Mouse (Mus musculus) MEL (cell line): ENCODE measurements at regions not wholly inside any gene's neighbourhood (a gene's known extent, or its start where the extent isn't known, plus 50 kb on each side); places are given as distances from the start of the nearest gene placed in this dataset.

Source experiments
- DNase-seq: peaks from one replicate; pipeline ENCODE4 v3.0.0; 2011; ENCODE audit warnings: low read depth, low spot score
- H3K27ac ChIP-seq: 2 replicates; pipeline ENCODE4 v1.5.1; 2012; ENCODE audit warnings: low read depth, mild to moderate bottlenecking, control low read depth, low read length, moderate library complexity; ENCODE audit not compliant: control insufficient read depth
- H3K27me3 ChIP-seq, 2 experiments: fragments of 150-350 bp in 1 of 2; sonication (generic) in 1 of 2; 2 replicates each; pipeline ENCODE4 v1.6.1; 2012; ENCODE audit warnings: low read length in 2 of 2, mild to moderate bottlenecking in 2 of 2, improper control_type of control experiment in 1 of 2, moderate library complexity in 1 of 2; ENCODE audit not compliant: insufficient read depth in 2 of 2, control insufficient read depth in 1 of 2
- H3K36me3 ChIP-seq, 2 experiments: 2 replicates each; pipeline ENCODE4 v1.6.1; 2012 to 2014; ENCODE audit warnings: low read length in 2 of 2, improper control_type of control experiment in 1 of 2, inconsistent platforms in 1 of 2, mild to moderate bottlenecking in 1 of 2; ENCODE audit not compliant: insufficient read depth in 2 of 2, control insufficient read depth in 1 of 2
- H3K4me1 ChIP-seq, 2 experiments: fragments of 150-350 bp in 1 of 2; sonication (generic) in 1 of 2; 2 replicates each; pipeline ENCODE4 v1.6.1; 2012; ENCODE audit warnings: low read length in 2 of 2, improper control_type of control experiment in 1 of 2, mild to moderate bottlenecking in 1 of 2; ENCODE audit not compliant: insufficient read depth in 2 of 2, control insufficient read depth in 1 of 2
- H3K4me3 ChIP-seq, 2 experiments: fragments of 150-350 bp in 1 of 2; sonication (generic) in 1 of 2; 2 replicates each; pipeline ENCODE4 v1.5.1; 2012; ENCODE audit warnings: low read depth in 2 of 2, low read length in 2 of 2, mild to moderate bottlenecking in 2 of 2, moderate library complexity in 2 of 2, control low read depth in 1 of 2, improper control_type of control experiment in 1 of 2; ENCODE audit not compliant: control insufficient read depth in 1 of 2, insufficient read depth in 1 of 2
- H3K79me2 ChIP-seq: 2 replicates; pipeline ENCODE4 v1.6.1; 2012; ENCODE audit warnings: mild to moderate bottlenecking, low read length, moderate library complexity; ENCODE audit not compliant: control insufficient read depth, poor library complexity, insufficient read depth
- H3K9ac ChIP-seq: 2 replicates; pipeline ENCODE4 v1.6.1; 2012; ENCODE audit warnings: low read depth, mild to moderate bottlenecking, control low read depth, low read length, moderate library complexity; ENCODE audit not compliant: control insufficient read depth, poor library complexity, severe bottlenecking
- H3K9me3 ChIP-seq: fragments of 150-350 bp; sonication (generic); replicated peaks from 2 replicates; pipeline ENCODE4 v1.6.1; 2012; ENCODE audit warnings: mild to moderate bottlenecking, low read length, improper control_type of control experiment, moderate library complexity; ENCODE audit not compliant: insufficient read depth
- BHLHE40 ChIP-seq: IDR thresholded peaks from 2 replicates; pipeline ENCODE4 v1.6.1; 2012; ENCODE audit warnings: low read depth, mild to moderate bottlenecking, inconsistent platforms, low read length, improper control_type of control experiment, borderline replicate concordance
- CHD2 ChIP-seq: IDR thresholded peaks from 2 replicates; pipeline ENCODE4 v1.6.1; 2011; ENCODE audit warnings: low read length, improper control_type of control experiment
- CTCF ChIP-seq, 3 experiments: IDR thresholded peaks in 2 of 3; conservative IDR thresholded peaks in 1 of 3; 2 replicates each; pipeline ENCODE4 v1.5.1; 2011 to 2012; ENCODE audit warnings: low read length in 3 of 3, low read depth in 2 of 3, mild to moderate bottlenecking in 2 of 3, improper control_type of control experiment in 1 of 3, inconsistent platforms in 1 of 3, mixed read lengths in 1 of 3, moderate library complexity in 1 of 3; ENCODE audit not compliant: control insufficient read depth in 1 of 3, insufficient read depth in 1 of 3, poor library complexity in 1 of 3, severe bottlenecking in 1 of 3
- EP300 ChIP-seq, 2 experiments: IDR thresholded peaks; 2 replicates each; pipeline ENCODE4 v1.6.1; 2011; ENCODE audit warnings: improper control_type of control experiment in 2 of 2, low read length in 2 of 2, low read depth in 1 of 2, mild to moderate bottlenecking in 1 of 2
- ETS1 ChIP-seq: IDR thresholded peaks from 2 replicates; pipeline ENCODE4 v1.6.1; 2012; ENCODE audit warnings: low read depth, mild to moderate bottlenecking, inconsistent platforms, low read length, improper control_type of control experiment, moderate library complexity
- GABPA ChIP-seq: IDR thresholded peaks from 2 replicates; pipeline ENCODE4 v1.6.1; 2012; ENCODE audit warnings: low read depth, mild to moderate bottlenecking, inconsistent platforms, low read length, improper control_type of control experiment, moderate library complexity
- KAT2A ChIP-seq: conservative IDR thresholded peaks from 2 replicates; pipeline ENCODE4 v1.6.1; 2012; ENCODE audit warnings: low read depth, low read length, improper control_type of control experiment, inconsistent platforms
- MAX ChIP-seq: IDR thresholded peaks from 2 replicates; pipeline ENCODE4 v1.6.1; 2011; ENCODE audit warnings: low read length, improper control_type of control experiment
- MAZ ChIP-seq: IDR thresholded peaks from 2 replicates; pipeline ENCODE4 v1.6.1; 2012; ENCODE audit warnings: low read depth, mild to moderate bottlenecking, inconsistent platforms, low read length, improper control_type of control experiment
- MEF2A ChIP-seq: IDR thresholded peaks from 2 replicates; pipeline ENCODE4 v1.6.1; 2014; ENCODE audit warnings: low read depth, mild to moderate bottlenecking, inconsistent platforms, low read length, improper control_type of control experiment; ENCODE audit not compliant: poor library complexity, insufficient replicate concordance, severe bottlenecking; ENCODE audit errors: extremely low read depth
- MXI1 ChIP-seq: IDR thresholded peaks from 2 replicates; pipeline ENCODE4 v1.6.1; 2011; ENCODE audit warnings: mild to moderate bottlenecking, low read depth, low read length, improper control_type of control experiment
- MYC ChIP-seq: IDR thresholded peaks from 2 replicates; pipeline ENCODE4 v1.6.1; 2011; ENCODE audit warnings: low read depth, mild to moderate bottlenecking, low read length, improper control_type of control experiment, moderate library complexity
- NELFE ChIP-seq: IDR thresholded peaks from 2 replicates; pipeline ENCODE4 v1.6.1; 2011; ENCODE audit warnings: low read depth, low read length, improper control_type of control experiment
- POLR2A ChIP-seq, 2 experiments: IDR thresholded peaks; 2 replicates each; pipeline ENCODE4 v1.6.1; 2011 to 2012; ENCODE audit warnings: low read length in 2 of 2, mild to moderate bottlenecking in 2 of 2, control low read depth in 1 of 2, improper control_type of control experiment in 1 of 2, low read depth in 1 of 2, moderate library complexity in 1 of 2; ENCODE audit not compliant: control insufficient read depth in 1 of 2, insufficient read depth in 1 of 2, poor library complexity in 1 of 2
- SMC3 ChIP-seq: IDR thresholded peaks from 2 replicates; pipeline ENCODE4 v1.6.1; 2011; ENCODE audit warnings: low read depth, low read length, improper control_type of control experiment
- TAL1 ChIP-seq: IDR thresholded peaks from 2 replicates; pipeline ENCODE4 v1.6.1; 2012; ENCODE audit warnings: mild to moderate bottlenecking, inconsistent platforms, low read length, moderate library complexity, mixed read lengths
- TCF12 ChIP-seq: IDR thresholded peaks from 2 replicates; pipeline ENCODE4 v1.6.1; 2014; ENCODE audit warnings: low read depth, mild to moderate bottlenecking, inconsistent platforms, low read length, improper control_type of control experiment, moderate library complexity
- ZKSCAN1 ChIP-seq: IDR thresholded peaks from 2 replicates; pipeline ENCODE4 v1.6.1; 2012; ENCODE audit warnings: low read depth, mild to moderate bottlenecking, inconsistent platforms, low read length, improper control_type of control experiment, moderate library complexity
- ZMIZ1 ChIP-seq: IDR thresholded peaks from 2 replicates; pipeline ENCODE4 v1.6.1; 2012; ENCODE audit warnings: low read depth, mild to moderate bottlenecking, inconsistent platforms, low read length, improper control_type of control experiment, moderate library complexity

GRCm38 (mm10) chr6:149243384-149243783, 54.9 kb upstream of the Amn1 start:
- no peak overlapping the region for H3K27ac ChIP-seq
- TF ChIP-seq MXI1 (no peak), BHLHE40 (no peak), GABPA (no peak), POLR2A (IDR thresholded peaks at IDR 0.05; ENCODE audit: control insufficient read depth in 1 of 2, insufficient read depth in 1 of 2, low read depth in 1 of 2, low read length in 2 of 2, poor library complexity in 1 of 2) (no peak), MAZ (no peak), MEF2A (no peak), EP300 (IDR thresholded peaks at IDR 0.05; ENCODE audit: low read depth in 1 of 2, low read length in 2 of 2) (peak in 1 of 2 experiments; percentile 17; a peak in 2 of 4 replicates), SMC3 (no peak), MYC (no peak), CHD2 (no peak), TCF12 (peak; percentile 8; the same call in 1 of the 2 replicates), NELFE (no peak), CTCF (IDR thresholded peaks at IDR 0.05 in 2 of 3, conservative IDR thresholded peaks at IDR 0.05 in 1 of 3; ENCODE audit: control insufficient read depth in 1 of 3, insufficient read depth in 1 of 3, low read depth in 2 of 3, low read length in 3 of 3, poor library complexity in 1 of 3, severe bottlenecking in 1 of 3) (no peak), TAL1 (peak; percentile 60), ZKSCAN1 (no peak)
- H3K27me3 ChIP-seq, result no peaks in the 10 kb centered on the region
- no peaks in the 10 kb centered on the region for H3K9me3 ChIP-seq
- no peaks in the 10 kb centered on the region for H3K79me2 ChIP-seq
- no peak for DNase-seq
- H3K36me3 ChIP-seq, result no peaks in the 10 kb centered on the region
- H3K4me3 ChIP-seq, result no peak overlapping the region
- no peaks in the 10 kb centered on the region for H3K4me1 ChIP-seq
- H3K9ac ChIP-seq, result no peak overlapping the region

- Histone ChIP-seq H3K36me3 (peaks cover 0 to 3% of the 10 kb centered on the region in 2 experiments; a peak in 2 of 4 replicates), H3K27me3 (no peaks in the 10 kb centered on the region), H3K79me2 (no peaks in the 10 kb centered on the region), H3K9me3 (no peaks in the 10 kb centered on the region; the same call in 1 of the 2 replicates), H3K4me1 (peaks cover 0 to 3% of the 10 kb centered on the region in 2 experiments; a peak in 1 of 4 replicates), H3K4me3 (no peak overlapping the region), H3K9ac (no peak overlapping the region), H3K27ac (no peak overlapping the region)
- TF ChIP-seq MAX, result no peak
- TF ChIP-seq ETS1, result no peak
- TF ChIP-seq CTCF (IDR thresholded peaks at IDR 0.05 in 2 of 3, conservative IDR thresholded peaks at IDR 0.05 in 1 of 3; ENCODE audit: control insufficient read depth in 1 of 3, insufficient read depth in 1 of 3, low read depth in 2 of 3, low read length in 3 of 3, poor library complexity in 1 of 3, severe bottlenecking in 1 of 3), result no peak
- TF ChIP-seq KAT2A, result no peak
- TF ChIP-seq ZMIZ1, result no peak
- DNase-seq, result no peak
Observed at GRCm38 (mm10) chr6:149238333-149238732, 49.8 kb upstream of the Amn1 start.
